Mouse (Mus musculus) cerebellum, postnatal 10 days (tissue): ENCODE results near the gene Rpl14.
A peak's percentile ranks its signal among the peaks of the same experiment; 100 is the strongest.

ENCODE experiments used
- DNase-seq, 2 experiments: peaks; one replicate each; pipeline ENCODE4 v3.0.0; 2021; ENCODE audit warnings: mixed read lengths in 2 of 2

The Rpl14 gene

GRCm38 (mm10) chr9:120603956-120604355 lies 32.7 kb downstream of the Rpl14 start:
- no peak for DNase-seq

- DNase-seq, result no peak
These were observed 39.8 kb downstream of the Rpl14 start for GRCm38 (mm10) chr9:120611055-120611454.

- DNase-seq, result no peak
These were observed 42.8 kb downstream of the Rpl14 start for GRCm38 (mm10) chr9:120614059-120614458.

GRCm38 (mm10) chr9:120618101-120618500 lies 46.9 kb downstream of the Rpl14 start:
- DNase-seq, result no peak

GRCm38 (mm10) chr9:120619347-120619708 lies 48.1 kb downstream of the Rpl14 start:
- DNase-seq, result no peak

- DNase-seq, result peak; percentile 84 to 85
These were observed 48.6 kb downstream of the Rpl14 start for GRCm38 (mm10) chr9:120619709-120620408.

- DNase-seq, result no peak
These were observed 49.1 kb downstream of the Rpl14 start for GRCm38 (mm10) chr9:120620409-120620745.
